Mouse (Mus musculus): ENCODE measurements around the gene Pum2. TPM values are rescaled to one million over a fixed set of nuclear protein-coding genes. Genes with fewer than 3 reads are reported as not detected.

The Pum2 gene
- polyA plus RNA-seq, 1 experiment from 2014 or later, result 26.2 TPM

GRCm38 (mm10) chr12:8708876-8709275, 34.9 kb downstream of the Pum2 start:
- no peak overlapping the region for H3K4me3 ChIP-seq (ENCODE audit: low read length)
- H3K27me3 ChIP-seq (ENCODE audit: control insufficient read depth, insufficient read depth, low read length), result no peaks in the 10 kb centered on the region
- no peaks in the 10 kb centered on the region for H3K9me3 ChIP-seq (replicated peaks; ENCODE audit: control insufficient read depth, low read length)
- ATAC-seq (replicated peaks; ENCODE audit: extremely low read depth, insufficient read depth, low FRiP score), result no peak
- WGBS, result 68% methylated on average over 2 of the region's 2 CpGs
- H3K9ac ChIP-seq (ENCODE audit: low read length), result no peak overlapping the region
- H3K4me2 ChIP-seq (ENCODE audit: low read depth, low read length), result no peak overlapping the region
- no peak overlapping the region for H3K27ac ChIP-seq (ENCODE audit: low read length)
- no peaks in the 10 kb centered on the region for H3K4me1 ChIP-seq (ENCODE audit: control insufficient read depth, insufficient read depth, low read length)
- peaks cover 24% of the 10 kb centered on the region for H3K36me3 ChIP-seq (ENCODE audit: control insufficient read depth, insufficient read depth)

- Histone ChIP-seq H3K9ac (ENCODE audit: low read length) (no peak overlapping the region), H3K4me2 (ENCODE audit: low read depth, low read length) (no peak overlapping the region), H3K27ac (ENCODE audit: low read length) (no peak overlapping the region), H3K4me1 (ENCODE audit: control insufficient read depth, insufficient read depth, low read length) (no peaks in the 10 kb centered on the region), H3K9me3 (replicated peaks; ENCODE audit: control insufficient read depth, low read length) (no peaks in the 10 kb centered on the region), H3K36me3 (ENCODE audit: control insufficient read depth, insufficient read depth) (peaks cover 24% of the 10 kb centered on the region), H3K4me3 (ENCODE audit: low read length) (no peak overlapping the region), H3K27me3 (ENCODE audit: control insufficient read depth, insufficient read depth, low read length) (no peaks in the 10 kb centered on the region)
- 82% methylated on average over 2 of the region's 2 CpGs for WGBS
- no peak for ATAC-seq (replicated peaks; ENCODE audit: extremely low read depth, insufficient read depth, low FRiP score)
Measured at GRCm38 (mm10) chr12:8712665-8713064, 38.7 kb downstream of the Pum2 start.

- Histone ChIP-seq H3K4me1 (ENCODE audit: control insufficient read depth, insufficient read depth, low read length) (no peaks in the 10 kb centered on the region), H3K9me3 (replicated peaks; ENCODE audit: control insufficient read depth, low read length) (no peaks in the 10 kb centered on the region), H3K27ac (ENCODE audit: low read length) (no peak overlapping the region), H3K27me3 (ENCODE audit: control insufficient read depth, insufficient read depth, low read length) (no peaks in the 10 kb centered on the region), H3K4me3 (ENCODE audit: low read length) (no peak overlapping the region), H3K36me3 (ENCODE audit: control insufficient read depth, insufficient read depth) (peaks cover 20% of the 10 kb centered on the region), H3K9ac (ENCODE audit: low read length) (no peak overlapping the region), H3K4me2 (ENCODE audit: low read depth, low read length) (no peak overlapping the region)
- ATAC-seq (replicated peaks; ENCODE audit: extremely low read depth, insufficient read depth, low FRiP score), result no peak
- 83% methylated on average over 1 of the region's 1 CpGs for WGBS
Measured at GRCm38 (mm10) chr12:8716093-8716492, 42.2 kb downstream of the Pum2 start.

GRCm38 (mm10) chr12:8726890-8727289, 53.0 kb downstream of the Pum2 start:
- no peak for ATAC-seq (replicated peaks; ENCODE audit: extremely low read depth, insufficient read depth, low FRiP score)
- no peaks in the 10 kb centered on the region for H3K9me3 ChIP-seq (replicated peaks; ENCODE audit: control insufficient read depth, low read length)
- peaks cover 29% of the 10 kb centered on the region for H3K36me3 ChIP-seq (ENCODE audit: control insufficient read depth, insufficient read depth)
- H3K9ac ChIP-seq (ENCODE audit: low read length), result no peak overlapping the region
- H3K4me1 ChIP-seq (ENCODE audit: control insufficient read depth, insufficient read depth, low read length), result no peaks in the 10 kb centered on the region
- 45% methylated on average over 1 of the region's 1 CpGs for WGBS
- H3K27me3 ChIP-seq (ENCODE audit: control insufficient read depth, insufficient read depth, low read length), result no peaks in the 10 kb centered on the region
- no peak overlapping the region for H3K4me2 ChIP-seq (ENCODE audit: low read depth, low read length)
- no peak overlapping the region for H3K27ac ChIP-seq (ENCODE audit: low read length)
- no peak overlapping the region for H3K4me3 ChIP-seq (ENCODE audit: low read length)

GRCm38 (mm10) chr12:8728739-8729138, 54.8 kb downstream of the Pum2 start:
- Histone ChIP-seq H3K9ac (ENCODE audit: low read length) (no peak overlapping the region), H3K9me3 (replicated peaks; ENCODE audit: control insufficient read depth, low read length) (no peaks in the 10 kb centered on the region), H3K4me2 (ENCODE audit: low read depth, low read length) (no peak overlapping the region), H3K27ac (ENCODE audit: low read length) (no peak overlapping the region), H3K27me3 (ENCODE audit: control insufficient read depth, insufficient read depth, low read length) (no peaks in the 10 kb centered on the region), H3K4me1 (ENCODE audit: control insufficient read depth, insufficient read depth, low read length) (no peaks in the 10 kb centered on the region), H3K36me3 (ENCODE audit: control insufficient read depth, insufficient read depth) (peaks cover 25% of the 10 kb centered on the region), H3K4me3 (ENCODE audit: low read length) (no peak overlapping the region)
- WGBS, result 75% methylated on average over 2 of the region's 2 CpGs
- no peak for ATAC-seq (replicated peaks; ENCODE audit: extremely low read depth, insufficient read depth, low FRiP score)

- Histone ChIP-seq H3K36me3 (ENCODE audit: control insufficient read depth, insufficient read depth) (peaks cover 29% of the 10 kb centered on the region), H3K9me3 (replicated peaks; ENCODE audit: control insufficient read depth, low read length) (peaks cover 6% of the 10 kb centered on the region; the same call in 1 of the 2 replicates), H3K4me1 (ENCODE audit: control insufficient read depth, insufficient read depth, low read length) (peaks cover 7% of the 10 kb centered on the region; the same call in 1 of the 2 replicates), H3K27ac (ENCODE audit: low read length) (peak overlapping the region; percentile 34; the same call in 1 of the 2 replicates), H3K9ac (ENCODE audit: low read length) (no peak overlapping the region), H3K4me2 (ENCODE audit: low read depth, low read length) (no peak overlapping the region), H3K27me3 (ENCODE audit: control insufficient read depth, insufficient read depth, low read length) (no peaks in the 10 kb centered on the region), H3K4me3 (ENCODE audit: low read length) (no peak overlapping the region)
- ATAC-seq (replicated peaks; ENCODE audit: extremely low read depth, insufficient read depth, low FRiP score), result no peak
- WGBS, result 92% methylated on average over 2 of the region's 2 CpGs
Measured at GRCm38 (mm10) chr12:8753654-8754053, 79.7 kb downstream of the Pum2 start.

- H3K27ac ChIP-seq (ENCODE audit: low read length), result peak overlapping the region; percentile 34
- ATAC-seq (replicated peaks; ENCODE audit: extremely low read depth, insufficient read depth, low FRiP score), result no peak; the same call in 1 of the 2 replicates
- no peak overlapping the region for H3K4me2 ChIP-seq (ENCODE audit: low read depth, low read length)
- H3K9ac ChIP-seq (ENCODE audit: low read length), result no peak overlapping the region
- H3K4me3 ChIP-seq (ENCODE audit: low read length), result no peak overlapping the region
- peaks cover 6% of the 10 kb centered on the region; the same call in 1 of the 2 replicates for H3K9me3 ChIP-seq (replicated peaks; ENCODE audit: control insufficient read depth, low read length)
- H3K36me3 ChIP-seq (ENCODE audit: control insufficient read depth, insufficient read depth), result peaks cover 27% of the 10 kb centered on the region
- peaks cover 7% of the 10 kb centered on the region; the same call in 1 of the 2 replicates for H3K4me1 ChIP-seq (ENCODE audit: control insufficient read depth, insufficient read depth, low read length)
- H3K27me3 ChIP-seq (ENCODE audit: control insufficient read depth, insufficient read depth, low read length), result no peaks in the 10 kb centered on the region
- WGBS, result 59% methylated on average over 4 of the region's 4 CpGs
Measured at GRCm38 (mm10) chr12:8754116-8754515, 80.2 kb downstream of the Pum2 start.

- Histone ChIP-seq H3K27ac (ENCODE audit: low read length) (no peak overlapping the region), H3K36me3 (ENCODE audit: control insufficient read depth, insufficient read depth) (peaks cover 14% of the 10 kb centered on the region), H3K4me2 (ENCODE audit: low read depth, low read length) (no peak overlapping the region), H3K27me3 (ENCODE audit: control insufficient read depth, insufficient read depth, low read length) (no peaks in the 10 kb centered on the region), H3K9me3 (replicated peaks; ENCODE audit: control insufficient read depth, low read length) (peaks cover 6% of the 10 kb centered on the region; the same call in 1 of the 2 replicates), H3K9ac (ENCODE audit: low read length) (no peak overlapping the region), H3K4me1 (ENCODE audit: control insufficient read depth, insufficient read depth, low read length) (peaks cover 7% of the 10 kb centered on the region; the same call in 1 of the 2 replicates), H3K4me3 (ENCODE audit: low read length) (no peak overlapping the region)
- WGBS, result 94% methylated on average over 3 of the region's 3 CpGs
- ATAC-seq (replicated peaks; ENCODE audit: extremely low read depth, insufficient read depth, low FRiP score), result no peak
Measured at GRCm38 (mm10) chr12:8758029-8758428, 84.1 kb downstream of the Pum2 start.

GRCm38 (mm10) chr12:8759115-8759514, 85.2 kb downstream of the Pum2 start:
- Histone ChIP-seq H3K9me3 (replicated peaks; ENCODE audit: control insufficient read depth, low read length) (peaks cover 6% of the 10 kb centered on the region; the same call in 1 of the 2 replicates), H3K4me1 (ENCODE audit: control insufficient read depth, insufficient read depth, low read length) (peaks cover 1% of the 10 kb centered on the region; the same call in 1 of the 2 replicates), H3K4me3 (ENCODE audit: low read length) (no peak overlapping the region), H3K27me3 (ENCODE audit: control insufficient read depth, insufficient read depth, low read length) (no peaks in the 10 kb centered on the region), H3K4me2 (ENCODE audit: low read depth, low read length) (no peak overlapping the region), H3K27ac (ENCODE audit: low read length) (no peak overlapping the region), H3K36me3 (ENCODE audit: control insufficient read depth, insufficient read depth) (peaks cover 7% of the 10 kb centered on the region), H3K9ac (ENCODE audit: low read length) (no peak overlapping the region)
- WGBS, result 38% methylated on average over 4 of the region's 4 CpGs
- ATAC-seq (replicated peaks; ENCODE audit: extremely low read depth, insufficient read depth, low FRiP score), result no peak
